Mouse (Mus musculus): ENCODE results near the gene Gm10198. TPM values are rescaled to one million over a fixed set of nuclear protein-coding genes. Genes with fewer than 3 reads are reported as not detected.

Gene Gm10198
- polyA plus RNA-seq (2015; fragmentation: Nextera tagmentation; extraction: Ambion mirVana) = not detected in 2 replicates

GRCm38 (mm10) chr13:111592485-111592884 is at the start of gene Gm10198:
Gm10198 (plus strand) TSS chr13:111592785.
- Histone ChIP-seq H3K27me3 (peaks cover 4% of the 10 kb centered on the region; the same call in 1 of the 2 replicates), H3K36me3 (replicated peaks) (no peaks in the 10 kb centered on the region), H3K4me3 (replicated peaks) (no peak within 1 kb of the TSS), H3K4me2 (no peak within 1 kb of the TSS), H3K27ac (replicated peaks) (no peak within 1 kb of the TSS), H3K9me3 (replicated peaks) (no peaks in the 10 kb centered on the region), H3K9ac (no peak within 1 kb of the TSS), H3K4me1 (replicated peaks) (0 out of 2 replicates have a peak, but pooled peaks cover 6% of the 10 kb centered on the region)
- ATAC-seq (ENCODE audit: insufficient read depth) = no peak

GRCm38 (mm10) chr13:111545286-111545685 is 47.3 kb upstream of the Gm10198 start:
- no peak for ATAC-seq (ENCODE audit: insufficient read depth)
- H3K4me3 ChIP-seq (replicated peaks) = no peak overlapping the region
- no peak overlapping the region for H3K9ac ChIP-seq
- no peaks in the 10 kb centered on the region for H3K36me3 ChIP-seq (replicated peaks)
- peaks cover 39% of the 10 kb centered on the region for H3K4me1 ChIP-seq (replicated peaks)
- H3K27me3 ChIP-seq = no peaks in the 10 kb centered on the region
- no peaks in the 10 kb centered on the region for H3K9me3 ChIP-seq (replicated peaks)
- no peak overlapping the region for H3K27ac ChIP-seq (replicated peaks)
- no peak overlapping the region for H3K4me2 ChIP-seq
- 61% methylated on average over 5 of the region's 5 CpGs for WGBS (ENCODE audit: insufficient replicate concordance)

GRCm38 (mm10) chr13:111552769-111553168 is 39.8 kb upstream of the Gm10198 start:
- no peak overlapping the region; the same call in 1 of the 2 replicates for H3K9ac ChIP-seq
- H3K9me3 ChIP-seq (replicated peaks) = peaks cover 3% of the 10 kb centered on the region; the same call in 1 of the 2 replicates
- peak overlapping the region; percentile 65 for H3K27ac ChIP-seq (replicated peaks)
- H3K4me1 ChIP-seq (replicated peaks) = peaks cover 80% of the 10 kb centered on the region
- WGBS (ENCODE audit: insufficient replicate concordance) = 16% methylated on average over 7 of the region's 7 CpGs
- no peak overlapping the region for H3K4me3 ChIP-seq (replicated peaks)
- no peak for ATAC-seq (ENCODE audit: insufficient read depth)
- no peaks in the 10 kb centered on the region for H3K27me3 ChIP-seq
- no peaks in the 10 kb centered on the region for H3K36me3 ChIP-seq (replicated peaks)
- H3K4me2 ChIP-seq = no peak overlapping the region

GRCm38 (mm10) chr13:111553182-111553581 is 39.4 kb upstream of the Gm10198 start:
- no peaks in the 10 kb centered on the region for H3K36me3 ChIP-seq (replicated peaks)
- no peak overlapping the region for H3K4me3 ChIP-seq (replicated peaks)
- H3K4me2 ChIP-seq = no peak overlapping the region
- H3K27ac ChIP-seq (replicated peaks) = peak overlapping the region; percentile 65
- H3K27me3 ChIP-seq = no peaks in the 10 kb centered on the region
- no peak overlapping the region; the same call in 1 of the 2 replicates for H3K9ac ChIP-seq
- H3K9me3 ChIP-seq (replicated peaks) = peaks cover 3% of the 10 kb centered on the region; the same call in 1 of the 2 replicates
- WGBS (ENCODE audit: insufficient replicate concordance) = 46% methylated on average over 7 of the region's 7 CpGs
- ATAC-seq (ENCODE audit: insufficient read depth) = no peak
- H3K4me1 ChIP-seq (replicated peaks) = peaks cover 75% of the 10 kb centered on the region

- Histone ChIP-seq H3K9me3 (replicated peaks) (peaks cover 3% of the 10 kb centered on the region; the same call in 1 of the 2 replicates), H3K4me3 (replicated peaks) (no peak overlapping the region), H3K4me1 (replicated peaks) (peaks cover 69% of the 10 kb centered on the region), H3K36me3 (replicated peaks) (no peaks in the 10 kb centered on the region), H3K27me3 (no peaks in the 10 kb centered on the region), H3K9ac (no peak overlapping the region), H3K4me2 (no peak overlapping the region), H3K27ac (replicated peaks) (no peak overlapping the region; the same call in 1 of the 2 replicates)
- ATAC-seq (ENCODE audit: insufficient read depth) = no peak
- WGBS (ENCODE audit: insufficient replicate concordance) = 67% methylated on average over 8 of the region's 8 CpGs
Measured at GRCm38 (mm10) chr13:111553941-111554340, 38.6 kb upstream of the Gm10198 start.

DNA sequence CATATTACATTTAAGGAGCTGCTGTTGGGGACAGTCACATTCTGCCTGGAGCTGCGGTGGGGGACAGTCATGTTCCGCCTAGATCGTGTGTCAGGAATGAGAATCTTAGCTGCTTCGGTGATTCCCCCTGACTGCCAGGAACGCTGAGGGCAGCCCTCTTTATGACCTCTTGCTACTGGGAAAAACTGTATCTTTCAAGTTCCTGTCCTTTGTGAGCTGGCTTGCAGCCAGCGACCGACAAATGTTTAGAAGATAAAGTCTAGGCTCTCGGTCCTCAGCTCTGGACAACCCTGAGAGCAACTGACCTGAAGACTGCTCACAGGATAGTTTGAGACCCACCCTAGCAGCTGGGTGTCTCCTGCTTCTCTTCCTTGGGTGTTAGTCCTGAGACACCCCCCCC is 37.3 kb upstream of the Gm10198 start:
- peak overlapping the region; percentile 78 for H3K27ac ChIP-seq (replicated peaks)
- ATAC-seq (ENCODE audit: insufficient read depth) = peak; percentile 61
- peaks cover 57% of the 10 kb centered on the region for H3K4me1 ChIP-seq (replicated peaks)
- no peak overlapping the region for H3K4me3 ChIP-seq (replicated peaks)
- H3K4me2 ChIP-seq = peak overlapping the region; percentile 55
- H3K36me3 ChIP-seq (replicated peaks) = no peaks in the 10 kb centered on the region
- H3K9ac ChIP-seq = no peak overlapping the region
- 14% methylated on average over 8 of the region's 8 CpGs for whole genome bisulfite sequencing (ENCODE audit: insufficient replicate concordance)
- H3K9me3 ChIP-seq (replicated peaks) = peaks cover 3% of the 10 kb centered on the region; the same call in 1 of the 2 replicates
- H3K27me3 ChIP-seq = no peaks in the 10 kb centered on the region

DNA sequence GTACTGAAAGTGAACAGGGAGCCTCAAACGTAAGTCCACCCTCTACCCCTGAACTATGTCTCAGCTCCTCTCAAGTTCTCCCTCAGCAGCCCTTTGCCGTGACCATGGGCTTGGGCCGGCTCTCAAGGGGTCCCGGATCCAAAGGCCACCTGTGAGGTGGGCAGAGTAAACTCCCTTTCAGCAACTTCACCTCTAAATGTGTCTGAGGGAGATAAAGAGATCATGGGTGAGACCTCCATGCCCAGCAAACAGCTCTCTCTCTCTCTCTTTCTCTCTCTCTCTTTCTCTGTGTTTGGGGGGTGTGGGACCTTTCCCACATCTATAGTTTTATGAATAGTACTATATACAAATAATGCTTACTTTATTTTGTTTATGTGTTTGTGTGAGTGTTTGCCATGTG is 36.2 kb upstream of the Gm10198 start:
- Histone ChIP-seq H3K9me3 (replicated peaks) (peaks cover 4% of the 10 kb centered on the region; the same call in 1 of the 2 replicates), H3K27ac (replicated peaks) (peak overlapping the region; percentile 78), H3K4me3 (replicated peaks) (0 out of 2 replicates have a peak overlapping the region, but pooled peaks have one; percentile 4), H3K4me1 (replicated peaks) (peaks cover 57% of the 10 kb centered on the region), H3K27me3 (no peaks in the 10 kb centered on the region), H3K36me3 (replicated peaks) (no peaks in the 10 kb centered on the region), H3K4me2 (peak overlapping the region; percentile 49), H3K9ac (peak overlapping the region; percentile 22; the same call in 1 of the 2 replicates)
- peak; percentile 80 for ATAC-seq (ENCODE audit: insufficient read depth)
- WGBS (ENCODE audit: insufficient replicate concordance) = 31% methylated on average over 4 of the region's 4 CpGs

GRCm38 (mm10) chr13:111560152-111560551 is 32.4 kb upstream of the Gm10198 start:
- H3K27me3 ChIP-seq = no peaks in the 10 kb centered on the region

DNA sequence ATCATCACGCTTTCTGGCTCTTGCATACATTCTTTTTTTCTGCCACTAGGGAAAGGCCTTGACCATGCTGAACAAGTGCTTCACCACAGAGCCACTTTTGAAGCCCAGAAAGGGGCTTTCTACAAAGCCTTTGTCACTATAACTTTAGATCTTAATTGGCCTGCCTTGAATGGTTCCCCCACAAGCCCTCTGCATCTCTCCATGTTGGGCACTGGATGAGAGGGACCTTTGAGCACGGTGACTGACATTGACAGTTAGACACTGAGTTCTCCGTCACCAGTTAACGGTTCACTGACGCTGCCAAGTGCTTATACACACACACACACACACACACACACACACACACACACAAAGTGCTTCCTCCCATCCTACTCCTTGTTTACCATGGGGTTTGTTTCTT is 30.0 kb upstream of the Gm10198 start:
- ATAC-seq (ENCODE audit: insufficient read depth) = no peak
- no peaks in the 10 kb centered on the region for H3K27me3 ChIP-seq
- H3K4me3 ChIP-seq (replicated peaks) = no peak overlapping the region
- 78% methylated on average over 5 of the region's 5 CpGs for WGBS (ENCODE audit: insufficient replicate concordance)
- no peak overlapping the region for H3K4me2 ChIP-seq
- no peak overlapping the region for H3K9ac ChIP-seq
- H3K36me3 ChIP-seq (replicated peaks) = no peaks in the 10 kb centered on the region
- peaks cover 4% of the 10 kb centered on the region; the same call in 1 of the 2 replicates for H3K9me3 ChIP-seq (replicated peaks)
- no peak overlapping the region for H3K27ac ChIP-seq (replicated peaks)
- H3K4me1 ChIP-seq (replicated peaks) = no peaks in the 10 kb centered on the region

More at GRCm38 (mm10) chr13:111560152-111560551, 32.4 kb upstream of the Gm10198 start:
- ATAC-seq (ENCODE audit: insufficient read depth) = no peak
- 71% methylated on average over 3 of the region's 3 CpGs for WGBS (ENCODE audit: insufficient replicate concordance)
- Histone ChIP-seq H3K27ac (replicated peaks) (no peak overlapping the region), H3K9me3 (replicated peaks) (peaks cover 4% of the 10 kb centered on the region; the same call in 1 of the 2 replicates), H3K4me1 (replicated peaks) (peaks cover 23% of the 10 kb centered on the region), H3K4me2 (no peak overlapping the region), H3K9ac (no peak overlapping the region), H3K4me3 (replicated peaks) (no peak overlapping the region), H3K36me3 (replicated peaks) (no peaks in the 10 kb centered on the region)

GRCm38 (mm10) chr13:111574196-111574595 is 18.4 kb upstream of the Gm10198 start:
- 39% methylated on average over 4 of the region's 4 CpGs for whole genome bisulfite sequencing (ENCODE audit: insufficient replicate concordance)

GRCm38 (mm10) chr13:111577177-111577576 is 15.4 kb upstream of the Gm10198 start:
- H3K4me1 ChIP-seq (replicated peaks) = peaks cover 14% of the 10 kb centered on the region
- H3K9me3 ChIP-seq (replicated peaks) = no peaks in the 10 kb centered on the region
- ATAC-seq (ENCODE audit: insufficient read depth) = no peak
- H3K27me3 ChIP-seq = 0 out of 2 replicates have a peak, but pooled peaks cover 5% of the 10 kb centered on the region
- no peak overlapping the region for H3K9ac ChIP-seq
- H3K27ac ChIP-seq (replicated peaks) = no peak overlapping the region
- H3K36me3 ChIP-seq (replicated peaks) = no peaks in the 10 kb centered on the region
- 65% methylated on average over 11 of the region's 11 CpGs for WGBS (ENCODE audit: insufficient replicate concordance)
- H3K4me3 ChIP-seq (replicated peaks) = no peak overlapping the region
- no peak overlapping the region for H3K4me2 ChIP-seq

More at GRCm38 (mm10) chr13:111574196-111574595, 18.4 kb upstream of the Gm10198 start:
- Histone ChIP-seq H3K36me3 (replicated peaks) (no peaks in the 10 kb centered on the region), H3K9me3 (replicated peaks) (no peaks in the 10 kb centered on the region), H3K4me3 (replicated peaks) (no peak overlapping the region), H3K4me1 (replicated peaks) (peaks cover 7% of the 10 kb centered on the region; the same call in 1 of the 2 replicates), H3K9ac (no peak overlapping the region), H3K27ac (replicated peaks) (no peak overlapping the region), H3K27me3 (0 out of 2 replicates have a peak, but pooled peaks cover 5% of the 10 kb centered on the region), H3K4me2 (no peak overlapping the region)
- no peak for ATAC-seq (ENCODE audit: insufficient read depth)

DNA sequence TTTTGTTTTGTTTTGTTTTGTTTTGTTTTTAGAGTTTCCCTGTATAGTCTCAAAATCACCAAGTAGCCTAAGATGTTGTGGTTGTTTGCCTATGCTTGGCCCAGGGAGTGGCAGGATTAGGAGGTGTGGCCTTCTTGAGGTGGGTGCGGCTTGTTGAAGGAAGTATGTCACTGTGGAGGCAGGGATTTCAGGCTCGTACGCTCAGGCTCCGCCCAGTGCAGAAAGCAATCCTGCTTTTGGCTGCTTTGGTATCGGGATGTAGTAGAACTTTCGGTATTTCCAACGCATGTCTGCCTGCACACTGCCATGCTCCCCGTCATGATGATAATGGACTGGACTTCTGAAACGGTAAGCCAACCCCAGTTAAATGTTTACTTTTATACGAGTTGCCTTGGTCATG is 12.5 kb upstream of the Gm10198 start:
- Histone ChIP-seq H3K36me3 (replicated peaks) (no peaks in the 10 kb centered on the region), H3K27me3 (no peaks in the 10 kb centered on the region), H3K27ac (replicated peaks) (no peak overlapping the region), H3K9ac (no peak overlapping the region), H3K4me2 (no peak overlapping the region), H3K4me1 (replicated peaks) (peaks cover 14% of the 10 kb centered on the region), H3K4me3 (replicated peaks) (no peak overlapping the region), H3K9me3 (replicated peaks) (no peaks in the 10 kb centered on the region)
- ATAC-seq (ENCODE audit: insufficient read depth) = no peak
- WGBS (ENCODE audit: insufficient replicate concordance) = 84% methylated on average over 10 of the region's 10 CpGs

Data from liver, embryonic 15.5 days (tissue).